Mouse (Mus musculus) embryonic facial prominence, embryonic 11.5 days (tissue): ENCODE data around the gene Ano6. TPM values are rescaled to one million over a fixed set of nuclear protein-coding genes. Genes with fewer than 3 reads are reported as not detected.

ENCODE experiments used
- ATAC-seq: fragments of 200-750 bp; cut with Nextera tagmentation; replicated peaks from 2 replicates; pipeline ENCODE4 v1.8.0; 2017; ENCODE audit warnings: low read depth; ENCODE audit not compliant: insufficient number of reproducible peaks, low FRiP score, low TSS enrichment
- DNase-seq: peaks from one replicate; pipeline ENCODE4 v3.0.0-alpha.2; 2015; ENCODE audit warnings: low spot score
- H3K27ac ChIP-seq: fragments of 300-500 bp; sonication (generic); replicated peaks from 2 replicates; pipeline ENCODE4 v1.5.1; 2014; ENCODE audit warnings: mild to moderate bottlenecking, low read depth, low read length, control low read depth
- H3K27me3 ChIP-seq: fragments of 300-500 bp; sonication (generic); 2 replicates; pipeline ENCODE4 v1.6.1; 2014; ENCODE audit warnings: mild to moderate bottlenecking, low read length, moderate library complexity, mixed read lengths; ENCODE audit not compliant: control insufficient read depth, insufficient read depth
- H3K36me3 ChIP-seq: fragments of 300-500 bp; sonication (generic); replicated peaks from 2 replicates; pipeline ENCODE4 v1.6.1; 2014; ENCODE audit warnings: low read depth, mild to moderate bottlenecking, low read length, moderate library complexity, mixed read lengths; ENCODE audit not compliant: control insufficient read depth, insufficient read depth
- H3K4me1 ChIP-seq: fragments of 300-500 bp; sonication (generic); 2 replicates; pipeline ENCODE4 v1.6.1; 2014; ENCODE audit warnings: low read length, mixed read lengths; ENCODE audit not compliant: control insufficient read depth, insufficient read depth
- H3K4me2 ChIP-seq: fragments of 300-500 bp; sonication (generic); 2 replicates; pipeline ENCODE4 v1.6.1; 2014; ENCODE audit warnings: low read depth, mild to moderate bottlenecking, control low read depth, low read length, moderate library complexity
- H3K4me3 ChIP-seq: fragments of 300-500 bp; sonication (generic); 2 replicates; pipeline ENCODE4 v1.5.1; 2014; ENCODE audit warnings: low read depth, low read length, control low read depth
- H3K9ac ChIP-seq: fragments of 300-500 bp; sonication (generic); replicated peaks from 2 replicates; pipeline ENCODE4 v1.6.1; 2014; ENCODE audit warnings: mild to moderate bottlenecking, control low read depth, low read length
- H3K9me3 ChIP-seq: fragments of 300-500 bp; sonication (generic); replicated peaks from 2 replicates; pipeline ENCODE4 v1.6.1; 2016; ENCODE audit warnings: mild to moderate bottlenecking, low read length, inconsistent platforms, mixed read lengths; ENCODE audit not compliant: control insufficient read depth
- WGBS: fragments of 180-500 bp; shearing (Covaris S2); extraction: QIAGEN DNeasy Blood & Tissue Kit; methylation state at CpG from one replicate; pipeline ENCODE4 v1.1.7; 2014; 5-methylcytosine and 5-hydroxymethylcytosine counted together
- polyA plus RNA-seq: library from polyadenylated mRNA; unstranded; fragments of >200 nt; fragmentation: Nextera tagmentation; extraction: Ambion mirVana; gene quantifications from 2 replicates; pipeline ENCODE4 v1.2.1, GENCODE M21; 2014

Ano6 gene
- polyA plus RNA-seq, 1 experiment from 2014 or later: 43.9 TPM

DNA sequence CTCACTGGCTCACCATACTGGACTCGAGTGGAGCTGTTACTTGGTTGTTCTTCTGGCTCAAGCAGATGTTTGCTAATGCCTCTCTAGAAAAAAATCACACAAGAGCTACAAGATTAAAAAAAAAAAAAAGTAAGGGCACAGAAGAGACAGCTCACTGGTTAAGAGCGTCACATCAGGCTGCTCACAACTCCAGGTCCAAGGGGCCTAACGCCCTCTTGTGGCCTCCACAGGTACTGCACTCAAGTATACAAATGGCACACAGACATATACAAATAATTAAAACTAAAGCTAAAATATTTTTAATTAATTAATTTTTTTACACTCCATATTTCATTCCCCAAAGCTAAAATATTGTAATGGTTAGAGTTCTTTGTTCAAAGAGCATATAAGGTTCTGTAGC, 3.1 kb upstream of the Ano6 start:
- no peaks in the 10 kb centered on the region for H3K36me3 ChIP-seq
- H3K9ac ChIP-seq: no peak overlapping the region
- H3K4me1 ChIP-seq: no peaks in the 10 kb centered on the region; the same call in 1 of the 2 replicates
- no peak overlapping the region for H3K4me3 ChIP-seq
- DNase-seq: no peak
- H3K9me3 ChIP-seq: no peaks in the 10 kb centered on the region
- no peak for ATAC-seq
- 56% methylated on average over 3 of the region's 3 CpGs for WGBS
- no peak overlapping the region for H3K27ac ChIP-seq
- H3K27me3 ChIP-seq: no peaks in the 10 kb centered on the region
- H3K4me2 ChIP-seq: no peak overlapping the region

DNA sequence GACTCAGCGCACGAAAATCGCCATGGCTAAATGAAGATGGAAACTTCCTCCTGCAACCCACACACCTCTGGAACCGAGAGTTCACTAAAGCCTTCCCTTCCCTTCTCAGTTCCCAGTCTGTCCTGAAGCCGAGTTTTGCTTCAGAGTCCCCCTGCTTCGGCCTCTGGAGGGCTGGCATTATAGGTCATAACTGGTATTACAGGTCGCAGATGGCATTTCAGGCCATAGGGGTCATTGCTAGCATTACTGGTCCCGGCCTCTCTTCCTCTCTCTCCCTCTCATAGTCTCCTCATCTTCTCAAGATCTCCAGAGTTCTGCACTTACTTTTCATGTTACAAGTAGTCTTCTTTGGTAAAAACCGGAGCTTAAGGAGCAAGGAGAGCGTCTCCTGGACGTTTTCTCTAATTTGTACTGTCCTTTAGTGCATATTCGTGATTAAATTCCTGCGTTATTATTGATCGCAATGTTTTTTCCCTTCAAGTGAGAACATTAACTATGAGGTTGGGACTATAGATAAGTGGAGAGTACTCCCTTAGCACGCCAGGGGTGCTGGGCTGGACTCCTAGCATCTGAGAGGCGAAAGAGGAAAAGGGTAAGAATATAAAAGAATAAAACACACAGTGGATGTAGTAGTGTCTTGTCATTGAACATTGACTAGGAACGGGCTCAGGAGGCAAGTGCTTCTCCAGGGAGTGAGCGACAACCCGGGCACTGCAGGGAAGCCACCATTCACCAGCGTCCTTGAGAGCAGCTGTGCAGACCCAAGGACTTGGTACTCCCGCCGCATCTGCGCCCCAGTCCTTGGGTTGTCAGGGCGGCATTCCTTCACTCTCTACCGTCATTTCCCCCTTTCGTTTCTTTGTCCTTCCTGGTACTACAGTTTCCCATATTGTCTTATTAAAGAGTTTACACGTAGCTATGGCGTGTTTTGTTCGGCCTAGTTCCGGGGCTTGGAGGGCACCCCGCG, 798 bp upstream of the Ano6 start:
- H3K27ac ChIP-seq: no peak overlapping the region; the same call in 1 of the 2 replicates
- no peaks in the 10 kb centered on the region; the same call in 1 of the 2 replicates for H3K4me1 ChIP-seq
- H3K9ac ChIP-seq: peak overlapping the region; percentile 88
- 9% methylated on average over 32 of the region's 32 CpGs for WGBS
- no peaks in the 10 kb centered on the region for H3K27me3 ChIP-seq
- peak overlapping the region; percentile 78 for H3K4me3 ChIP-seq
- DNase-seq (no peak), ATAC-seq (peak; percentile 49)
- H3K4me2 ChIP-seq: peak overlapping the region; percentile 84
- no peaks in the 10 kb centered on the region for H3K9me3 ChIP-seq
- no peaks in the 10 kb centered on the region for H3K36me3 ChIP-seq

DNA sequence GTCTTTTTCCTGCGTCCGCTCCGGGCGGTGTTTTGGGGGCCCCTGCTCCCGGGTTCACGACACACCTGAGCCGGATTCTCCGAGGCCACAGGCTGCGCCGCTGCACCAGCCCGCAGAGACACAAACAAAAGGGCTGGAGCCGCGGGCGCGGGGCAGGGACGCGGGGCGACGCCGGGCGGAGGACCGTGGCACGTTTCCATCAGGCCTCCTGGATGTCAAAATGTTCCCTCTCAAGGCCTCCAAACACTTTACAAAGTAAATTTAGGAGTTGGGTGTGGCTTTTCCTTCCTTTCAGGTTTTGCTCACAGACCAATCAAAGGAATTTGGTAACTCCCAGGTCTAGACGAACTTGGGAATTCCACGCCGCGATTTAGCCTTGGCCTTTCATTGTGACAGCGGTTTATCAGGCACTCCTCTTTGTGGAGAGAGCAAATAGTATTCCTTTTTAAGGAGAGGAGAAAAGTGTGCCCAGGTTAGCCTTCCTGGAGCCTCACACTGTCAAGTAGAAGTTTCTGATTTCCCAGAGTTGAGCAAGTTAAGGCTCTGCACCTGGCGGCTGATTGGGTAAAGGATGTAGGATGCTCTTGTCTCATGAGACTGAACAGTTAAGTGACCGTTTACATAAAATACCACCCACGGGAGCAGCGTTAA, 623 bp downstream of the Ano6 start:
- Histone ChIP-seq H3K4me2 (peak overlapping the region; percentile 84), H3K36me3 (no peaks in the 10 kb centered on the region), H3K9me3 (no peaks in the 10 kb centered on the region), H3K4me1 (no peaks in the 10 kb centered on the region; the same call in 1 of the 2 replicates), H3K4me3 (peak overlapping the region; percentile 78), H3K9ac (peak overlapping the region; percentile 88), H3K27ac (peak overlapping the region; percentile 47; the same call in 1 of the 2 replicates), H3K27me3 (no peaks in the 10 kb centered on the region)
- DNase-seq (peak; percentile 51), ATAC-seq (peak; percentile 35; the same call in 1 of the 2 replicates)
- WGBS: 1% methylated on average over 32 of the region's 32 CpGs

DNA sequence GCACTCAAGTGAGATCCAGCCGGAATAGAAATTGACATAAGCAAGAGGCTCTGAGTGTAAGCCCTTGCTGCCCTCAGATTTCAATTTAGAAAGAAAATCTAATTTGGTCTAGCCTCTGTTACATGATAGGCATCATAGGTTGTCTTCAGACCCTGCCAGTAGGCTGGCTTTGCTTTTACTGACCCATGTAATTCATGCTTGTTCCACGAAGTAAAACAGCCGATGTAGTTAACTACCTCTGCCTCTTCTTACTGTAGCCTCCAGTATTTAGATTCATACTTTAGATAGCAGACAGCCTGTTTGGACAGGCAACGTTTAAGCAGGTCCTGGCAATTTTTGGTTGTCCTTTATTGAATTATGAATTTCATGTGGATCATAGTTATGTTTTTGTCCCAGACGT, 1.2 kb downstream of the Ano6 start:
- Histone ChIP-seq H3K27ac (no peak overlapping the region), H3K4me3 (peak overlapping the region; percentile 78), H3K27me3 (no peaks in the 10 kb centered on the region), H3K4me1 (no peaks in the 10 kb centered on the region; the same call in 1 of the 2 replicates), H3K9ac (no peak overlapping the region; the same call in 1 of the 2 replicates), H3K36me3 (no peaks in the 10 kb centered on the region), H3K9me3 (no peaks in the 10 kb centered on the region), H3K4me2 (peak overlapping the region; percentile 84)
- 52% methylated on average over 5 of the region's 5 CpGs for WGBS
- ATAC-seq (no peak), DNase-seq (no peak)

DNA sequence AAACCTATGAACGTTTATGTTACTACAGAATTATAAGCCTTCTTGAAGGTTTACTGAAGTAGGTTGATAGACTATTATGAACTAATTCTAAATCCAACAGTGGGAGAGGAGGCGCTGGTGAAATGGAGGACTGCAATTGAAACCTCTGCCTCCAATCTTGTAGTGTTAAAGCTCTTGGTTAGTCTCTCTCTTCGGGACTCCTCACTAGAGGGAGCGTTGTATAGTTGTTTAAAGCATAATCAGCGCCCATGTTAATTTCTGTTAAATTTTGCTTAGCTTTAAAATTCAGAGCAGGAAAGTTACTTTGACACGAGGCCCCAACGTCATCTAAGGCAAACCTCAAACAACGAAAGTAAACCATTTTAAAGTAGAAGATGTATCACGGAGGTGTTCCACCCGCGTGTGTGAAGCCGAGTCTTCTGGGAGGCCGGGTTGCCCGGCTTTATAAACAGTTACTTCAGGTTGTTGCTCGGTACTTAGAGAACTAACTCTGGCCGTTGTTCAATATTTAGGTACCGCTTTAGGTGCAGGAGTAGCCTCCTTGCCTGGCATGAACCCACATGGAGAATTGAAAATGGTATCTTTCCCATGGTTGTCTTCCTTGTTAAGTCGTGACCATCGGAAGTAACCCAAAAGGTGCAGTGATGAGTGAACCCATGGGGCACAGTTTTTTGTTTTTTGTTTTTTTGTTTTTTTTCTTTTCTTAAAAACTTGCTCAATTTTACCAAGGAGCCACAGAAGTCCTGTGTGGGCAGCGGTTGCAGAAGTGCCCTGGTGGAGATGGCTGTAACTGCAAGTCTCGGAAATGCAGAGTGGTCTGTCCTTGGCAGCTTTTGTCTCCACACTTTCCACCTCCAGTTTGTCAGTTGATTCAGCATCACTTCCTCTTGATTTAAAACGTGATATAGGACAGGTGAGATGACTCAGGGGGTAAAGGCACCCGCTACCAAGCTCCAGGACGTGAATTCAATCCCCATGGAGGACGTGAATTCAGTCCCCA, 1.9 kb downstream of the Ano6 start:
- Histone ChIP-seq H3K9ac (no peak overlapping the region), H3K27me3 (no peaks in the 10 kb centered on the region), H3K36me3 (no peaks in the 10 kb centered on the region), H3K9me3 (no peaks in the 10 kb centered on the region), H3K4me2 (no peak overlapping the region), H3K4me3 (no peak overlapping the region), H3K4me1 (no peaks in the 10 kb centered on the region; the same call in 1 of the 2 replicates), H3K27ac (no peak overlapping the region)
- WGBS: 79% methylated on average over 25 of the region's 25 CpGs
- ATAC-seq: no peak
- DNase-seq: peak; percentile 59

DNA sequence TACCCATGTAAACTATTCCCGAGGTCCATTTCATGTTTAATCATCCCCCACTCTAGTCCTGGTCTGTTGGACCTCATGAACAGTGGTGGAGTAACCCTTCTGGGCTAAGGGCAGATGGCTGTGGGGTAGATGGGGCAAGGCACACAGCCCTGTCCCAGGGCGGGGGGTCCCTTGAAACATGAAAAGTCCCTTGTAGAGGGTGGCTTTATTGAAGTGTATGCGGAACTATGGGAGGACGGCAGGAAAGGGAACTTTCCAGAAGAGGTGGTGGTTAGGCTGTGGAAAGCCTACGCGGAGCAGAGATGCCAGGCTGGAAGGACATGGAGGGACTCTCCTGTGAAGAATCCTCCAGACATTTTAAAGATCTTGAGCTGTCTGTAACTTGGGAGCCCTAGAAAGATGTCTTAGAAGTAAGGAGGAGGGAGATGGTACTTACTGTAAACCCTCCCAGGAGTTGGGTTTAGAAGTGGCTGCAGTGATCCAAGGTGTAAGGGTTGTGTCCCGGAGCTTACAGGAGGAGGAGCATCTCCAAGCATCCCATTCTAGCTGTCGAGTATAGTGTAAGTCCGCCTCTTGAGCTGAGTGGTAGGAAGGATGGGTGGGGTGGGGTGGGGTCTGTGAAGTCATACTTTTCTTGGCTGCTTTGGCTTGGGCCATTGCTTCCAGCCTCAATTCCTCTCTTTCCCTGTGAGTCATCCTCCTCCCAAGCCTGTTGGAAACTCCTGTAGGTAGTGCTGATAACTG, 3.3 kb downstream of the Ano6 start:
- Histone ChIP-seq H3K27me3 (no peaks in the 10 kb centered on the region), H3K27ac (no peak overlapping the region), H3K9ac (no peak overlapping the region), H3K9me3 (no peaks in the 10 kb centered on the region), H3K4me3 (no peak overlapping the region), H3K4me2 (no peak overlapping the region), H3K4me1 (no peaks in the 10 kb centered on the region; the same call in 1 of the 2 replicates), H3K36me3 (no peaks in the 10 kb centered on the region; the same call in 1 of the 2 replicates)
- DNase-seq (no peak), ATAC-seq (no peak)
- 94% methylated on average over 9 of the region's 9 CpGs for WGBS
